Mouse (Mus musculus) myocyte (in vitro differentiated cells): ENCODE results near the gene Hs3st5.

Source experiments
- CEBPB ChIP-seq: IDR thresholded peaks from 2 replicates; pipeline ENCODE4 v1.6.1; 2011; ENCODE audit warnings: mild to moderate bottlenecking, moderate library complexity; ENCODE audit not compliant: poor library complexity, insufficient read depth, severe bottlenecking
- E2F4 ChIP-seq: IDR thresholded peaks from one replicate; pipeline ENCODE4 v1.6.1; 2011; ENCODE audit warnings: mild to moderate bottlenecking, control low read depth, moderate library complexity; ENCODE audit not compliant: insufficient read depth
- MAX ChIP-seq: IDR thresholded peaks from one replicate; pipeline ENCODE4 v1.6.1; 2011; ENCODE audit warnings: low read depth, mild to moderate bottlenecking, control low read depth
- MYOD1 ChIP-seq, 3 experiments: IDR thresholded peaks; one replicate each; pipeline ENCODE4 v1.6.1; 2011; ENCODE audit warnings: control low read depth in 2 of 3, low read depth in 2 of 3, mild to moderate bottlenecking in 2 of 3, moderate library complexity in 1 of 3; ENCODE audit not compliant: insufficient read length in 2 of 3, control insufficient read depth in 1 of 3
- MYOG ChIP-seq, 3 experiments: IDR thresholded peaks; one replicate each; pipeline ENCODE4 v1.6.1; 2011; ENCODE audit warnings: control low read depth in 2 of 3, low read depth in 2 of 3, mild to moderate bottlenecking in 2 of 3; ENCODE audit not compliant: insufficient read length in 2 of 3, control insufficient read depth in 1 of 3, insufficient read depth in 1 of 3
- POLR2A ChIP-seq: IDR thresholded peaks from one replicate; pipeline ENCODE4 v1.6.1; 2011; ENCODE audit warnings: low read depth, mild to moderate bottlenecking, control low read depth, moderate library complexity; ENCODE audit not compliant: insufficient read length
- REST ChIP-seq: IDR thresholded peaks from one replicate; pipeline ENCODE4 v1.6.1; 2011; ENCODE audit warnings: mild to moderate bottlenecking, control low read depth, moderate library complexity; ENCODE audit not compliant: insufficient read depth, insufficient read length
- USF1 ChIP-seq: IDR thresholded peaks from one replicate; pipeline ENCODE4 v1.6.1; 2011; ENCODE audit warnings: low read depth, mild to moderate bottlenecking, control low read depth, moderate library complexity

GRCm38 (mm10) chr10:36726239-36726638 lies 219.6 kb downstream of the Hs3st5 start:
- TF ChIP-seq POLR2A (no peak), USF1 (no peak), MAX (no peak), E2F4 (no peak), MYOG (IDR thresholded peaks at IDR 0.05; ENCODE audit: control insufficient read depth in 1 of 3, insufficient read depth in 1 of 3, insufficient read length in 2 of 3, low read depth in 2 of 3) (no peak), CEBPB (no peak), REST (no peak), MYOD1 (IDR thresholded peaks at IDR 0.05; ENCODE audit: control insufficient read depth in 1 of 3, insufficient read length in 2 of 3, low read depth in 2 of 3) (no peak)
